Mouse (Mus musculus): Measurements from ENCODE around the gene Hist1h4h.

DNA sequence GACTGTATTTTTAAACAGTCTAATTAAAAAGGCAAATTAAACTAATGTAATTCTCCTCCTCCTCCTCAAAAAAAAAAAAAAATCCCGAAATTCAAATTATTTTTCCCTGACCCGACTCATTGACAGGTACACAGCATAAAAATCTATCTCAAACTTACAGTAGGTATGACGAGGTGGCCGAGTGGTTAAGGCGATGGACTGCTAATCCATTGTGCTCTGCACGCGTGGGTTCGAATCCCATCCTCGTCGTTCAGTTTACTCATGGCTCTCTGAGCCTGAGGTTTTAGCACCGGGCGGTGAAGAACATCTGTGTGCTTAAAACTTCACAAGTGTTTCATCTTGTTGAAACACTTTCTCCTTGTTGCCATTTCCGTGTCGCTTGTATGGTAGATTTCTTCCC is 9.1 kb upstream of the Hist1h4h start:
- TF ChIP-seq CTCF (IDR thresholded peaks at IDR 0.05; ENCODE audit: low read depth): no peak
- no peak for TF ChIP-seq EP300 (IDR thresholded peaks at IDR 0.05; ENCODE audit: low read depth)
